Mouse (Mus musculus): Measurements from ENCODE around the gene Vmn1r12. TPM values are rescaled to one million over a fixed set of nuclear protein-coding genes. Genes with fewer than 3 reads are reported as not detected.

Gene Vmn1r12
- not detected in 2 replicates for polyA plus RNA-seq (2012)

DNA sequence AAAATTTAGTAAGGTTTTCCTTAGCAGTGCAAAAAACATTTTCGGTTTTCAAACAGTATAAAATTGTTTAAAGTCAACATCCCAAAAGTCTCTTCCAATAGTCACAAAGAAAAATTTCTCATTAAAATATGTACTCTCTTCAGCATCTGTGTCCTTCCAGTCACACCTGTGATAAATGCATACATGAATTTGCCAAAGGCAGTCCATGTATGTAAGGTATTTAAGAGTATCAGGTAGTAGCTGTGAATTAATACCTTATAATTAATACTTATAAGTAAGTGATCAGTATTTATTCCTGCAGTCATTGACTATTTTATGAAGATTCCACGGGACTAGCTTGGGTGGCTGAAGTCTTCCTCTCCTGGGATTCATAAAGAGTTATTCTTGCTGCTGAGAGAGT is at the start of gene Vmn1r12:
TSS of gene Vmn1r12 (plus strand) at position 301 of the 400 bp plus-strand sequence.

GRCm38 (mm10) chr6:57109154-57109553 is 47.6 kb upstream of the Vmn1r12 start, which contains the start of gene Vmn1r10:
Vmn1r10 (plus strand) TSS chr6:57109454.

DNA sequence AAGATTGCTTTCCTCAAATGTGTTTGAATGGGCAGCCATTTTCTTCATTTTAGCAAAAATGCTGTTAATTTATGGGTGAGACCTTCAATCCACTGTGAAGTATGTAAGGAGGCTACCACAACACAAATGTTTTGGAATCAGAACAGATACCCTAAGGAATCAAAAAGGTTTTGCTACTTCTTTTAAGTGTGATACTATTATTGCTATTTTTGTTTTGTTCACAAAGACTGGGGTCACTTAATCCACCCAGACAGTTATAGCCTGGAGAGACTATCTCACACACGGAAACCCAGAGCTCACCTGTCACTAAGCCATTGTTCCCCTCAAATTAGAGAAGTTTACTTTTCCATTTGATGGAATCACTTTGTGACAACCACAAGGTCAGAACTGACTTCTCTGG is 23.6 kb upstream of the Vmn1r12 start, which contains the start of gene Vmn1r11:
TSS of gene Vmn1r11 (plus strand) at position 301 of the 400 bp plus-strand sequence.

DNA sequence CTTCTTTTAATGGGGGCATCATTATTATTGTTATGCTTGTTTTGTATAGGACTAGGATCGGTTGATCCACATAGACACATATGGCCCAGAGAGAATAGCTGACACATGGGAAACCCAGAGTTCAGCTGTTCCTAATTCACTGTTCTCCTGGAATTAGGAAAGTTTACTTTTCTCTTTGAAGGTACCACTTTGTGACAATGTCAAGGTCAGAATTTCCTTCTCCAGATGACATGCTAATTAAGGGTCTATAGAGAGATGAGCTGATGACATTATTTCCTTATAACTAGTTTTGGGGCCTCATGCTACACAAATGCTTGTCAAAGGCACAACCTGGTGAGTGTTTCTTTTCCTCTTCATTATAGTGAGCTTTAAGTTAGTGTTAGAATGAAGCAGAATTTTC is 46.3 kb downstream of the Vmn1r12 start, which contains the start of gene Vmn1r13:
TSS of gene Vmn1r13 (plus strand) at position 301 of the 400 bp plus-strand sequence.

Other genes starting within 250 kb of the Vmn1r12 start
- gene Nt5c3, start 233.0 kb upstream of the Vmn1r12 start, polyA plus RNA-seq (2012), result 44.9 and 63.9 TPM in 2 replicates
- 0.11 TPM in 1 of 2 replicates, not detected in the other for gene Vmn1r4, start 232.9 kb upstream of the Vmn1r12 start, polyA plus RNA-seq (2012)
- gene Vmn1r5, start 186.6 kb upstream of the Vmn1r12 start, polyA plus RNA-seq (2012), result not detected in 2 replicates
- gene Vmn1r6, start 159.7 kb upstream of the Vmn1r12 start, polyA plus RNA-seq (2012), result not detected in 2 replicates
- not detected in 2 replicates for gene Vmn1r7, start 131.6 kb upstream of the Vmn1r12 start, polyA plus RNA-seq (2012)
- not detected in 2 replicates for gene Vmn1r8, start 124.6 kb upstream of the Vmn1r12 start, polyA plus RNA-seq (2012)
- gene Vmn1r9, start 90.1 kb upstream of the Vmn1r12 start, polyA plus RNA-seq (2012), result not detected in 2 replicates
- not detected in 2 replicates for gene Vmn1r10, start 47.5 kb upstream of the Vmn1r12 start, polyA plus RNA-seq (2012)
- not detected in 2 replicates for gene Vmn1r11, start 23.5 kb upstream of the Vmn1r12 start, polyA plus RNA-seq (2012)
- not detected in 2 replicates for gene Vmn1r13, start 46.4 kb downstream of the Vmn1r12 start, polyA plus RNA-seq (2012)
- 0.01 TPM in 1 of 2 replicates, not detected in the other for gene Vmn1r14, start 74.8 kb downstream of the Vmn1r12 start, polyA plus RNA-seq (2012)
- not detected in 2 replicates for gene Vmn1r15, start 101.0 kb downstream of the Vmn1r12 start, polyA plus RNA-seq (2012)
- gene Vmn1r16, start 172.6 kb downstream of the Vmn1r12 start, polyA plus RNA-seq (2012), result not detected in 2 replicates
- gene Vmn1r17, start 206.8 kb downstream of the Vmn1r12 start, polyA plus RNA-seq (2012), result not detected in 2 replicates
- gene Vmn1r18, start 238.9 kb downstream of the Vmn1r12 start, polyA plus RNA-seq (2012), result not detected in 2 replicates
- gene Vmn1r19, start 246.9 kb downstream of the Vmn1r12 start, polyA plus RNA-seq (2012), result not detected in 2 replicates

Measured in megakaryocyte-erythroid progenitor cell, adult 5 weeks (primary cell).